Mouse (Mus musculus) adrenal gland, adult 8-10 months (tissue): Measurements from ENCODE around the gene Marf1. TPM values are rescaled to one million over a fixed set of nuclear protein-coding genes. Genes with fewer than 3 reads are reported as not detected.

Source experiments
- microRNA-seq, 2 experiments: library from miRNA; unstranded; fragments of <30 nt; microRNA quantifications; one replicate each; pipeline ENCODE4 v1.2.0; 2022
- total RNA-seq, 4 experiments: library from RNA; stranded (reverse); gene quantifications; 2 replicates each; pipeline ENCODE4 v1.2.4; 2022

The Marf1 gene
- total RNA-seq, 4 experiments from 2014 or later = 109 to 161 (median 148) TPM

Small RNA genes within 50 kb of the gene (microRNA-seq; reads per million reads assigned to microRNA genes)
- 0 reads per million in 2 experiments for gene Gm27671
- gene Mir484 = 591 to 979 reads per million in 2 experiments

Other genes starting within 250 kb of the Marf1 start
- 1 to 10 TPM; 1.2 to 4.5 (median 2.6) TPM for gene 2900011O08Rik, start 176.7 kb downstream of the Marf1 start, total RNA-seq
- under 1 TPM in 2 of 4 experiments, not detected in 2; 0.75 to 0.83 TPM for gene Ifitm7, start 176.5 kb downstream of the Marf1 start, total RNA-seq
- gene Nde1, start 76 bp downstream of the Marf1 start, total RNA-seq = 10 to 100 TPM; 39.9 to 69.3 (median 52.3) TPM
- 1 to 10 TPM; 4.4 to 5.6 (median 5.1) TPM for gene Myh11, start 128.0 kb upstream of the Marf1 start, total RNA-seq
- 10 to 100 TPM; 58.9 to 66.4 (median 62.7) TPM for gene Fopnl, start 154.1 kb upstream of the Marf1 start, total RNA-seq
- 10 to 100 TPM; 20.7 to 36.7 (median 28.5) TPM for gene Abcc1, start 198.2 kb upstream of the Marf1 start, total RNA-seq